ENCODE assay signal across 18 mouse cellular contexts in genomic region chr1:126547979-126548378, GRCm38 (mm10).
DNase-seq lines count a peak whose midpoint lies in the region; ATAC-seq and TF ChIP-seq lines count a peak whose summit lies in the region.
"Had no signal": no experiment of that assay in that cellular context is flagged by ENCODE, and none has a peak within 500 bp of the region (broad histone marks: within the 10 kb centered on the region; RNA-seq: fewer than 3 reads in every experiment).

No protein-coding gene starts in this region.

- H3K9me3 ChIP-seq in hindbrain, embryonic 13.5 days, result no peaks in the 10 kb centered on the region
- no peaks in the 10 kb centered on the region for H3K9me3 ChIP-seq in hindbrain, embryonic 14.5 days (ENCODE audit: control insufficient read depth, low read length)
- no peaks in the 10 kb centered on the region for H3K9me3 ChIP-seq in midbrain, embryonic 13.5 days
- no peaks in the 10 kb centered on the region for H3K9me3 ChIP-seq in midbrain, postnatal 0 days (ENCODE audit: low read length)
- H3K9me3 ChIP-seq in neural tube, embryonic 15.5 days (replicated peaks), result no peaks in the 10 kb centered on the region
- H3K9me3 ChIP-seq in kidney, embryonic 15.5 days (replicated peaks), result no peaks in the 10 kb centered on the region
- H3K9me3 ChIP-seq: embryonic facial prominence, embryonic 13.5 days; heart, embryonic 12.5 days; hindbrain, embryonic 10.5 days had no signal

- WGBS in hindbrain, embryonic 13.5 days, result 56% methylated on average over 7 of the region's 7 CpGs
- WGBS in hindbrain, embryonic 14.5 days, result 67% methylated on average over 7 of the region's 7 CpGs
- WGBS in midbrain, embryonic 13.5 days, result 75% methylated on average over 7 of the region's 7 CpGs
- WGBS in midbrain, postnatal 0 days, result 61% methylated on average over 7 of the region's 7 CpGs
- 50% methylated on average over 7 of the region's 7 CpGs for WGBS in neural tube, embryonic 15.5 days
- 76% methylated on average over 7 of the region's 7 CpGs for WGBS in kidney, embryonic 15.5 days

- no peak for TF ChIP-seq CTCF in midbrain, postnatal 0 days (IDR thresholded peaks at IDR 0.05)

- no peak; the same call in 1 of the 2 replicates for ATAC-seq in hindbrain, embryonic 13.5 days (ENCODE audit: low FRiP score)
- no peak for ATAC-seq in hindbrain, embryonic 14.5 days (ENCODE audit: low FRiP score)
- 0 out of 2 replicates have a peak, but pooled peaks have one; percentile 20 for ATAC-seq in midbrain, embryonic 13.5 days
- ATAC-seq in midbrain, postnatal 0 days (ENCODE audit: low FRiP score), result no peak
- ATAC-seq in neural tube, embryonic 15.5 days (ENCODE audit: low FRiP score), result no peak; the same call in 1 of the 2 replicates
- ATAC-seq in kidney, embryonic 15.5 days (replicated peaks; ENCODE audit: low FRiP score), result no peak
- ATAC-seq: forebrain, embryonic 14.5 days; inflammation-experienced regulatory T-cells, adult 6 months had no signal

- no peaks in the 10 kb centered on the region for H3K36me3 ChIP-seq in hindbrain, embryonic 13.5 days
- no peaks in the 10 kb centered on the region for H3K36me3 ChIP-seq in hindbrain, embryonic 14.5 days (replicated peaks; ENCODE audit: control insufficient read depth, insufficient read depth)
- H3K36me3 ChIP-seq in midbrain, embryonic 13.5 days, result no peaks in the 10 kb centered on the region
- H3K36me3 ChIP-seq in midbrain, postnatal 0 days (ENCODE audit: insufficient read depth, low read length), result no peaks in the 10 kb centered on the region
- no peaks in the 10 kb centered on the region for H3K36me3 ChIP-seq in neural tube, embryonic 15.5 days
- no peaks in the 10 kb centered on the region for H3K36me3 ChIP-seq in kidney, embryonic 15.5 days
- H3K36me3 ChIP-seq: embryonic facial prominence, embryonic 13.5 days; heart, embryonic 12.5 days; hindbrain, embryonic 10.5 days had no signal

- DNase-seq in hindbrain, embryonic 14.5 days (ENCODE audit: low spot score), result no peak
- no peak for DNase-seq in midbrain, postnatal 0 days (ENCODE audit: low spot score)
- peak; percentile 16 for DNase-seq in fat pad, adult 2 months (ENCODE audit: extremely low read depth, low read depth, low spot score)
- DNase-seq in gastrocnemius, adult 8-10 months (ENCODE audit: low spot score in 2 of 2), result no peak
- DNase-seq: adrenal gland, postnatal 10 days; cerebellum, adult 18-20 months; cerebellum, adult 9-11 months; cerebellum, postnatal 36 days; gastrocnemius, postnatal 10 days had no signal

- H3K4me2 ChIP-seq in hindbrain, embryonic 13.5 days, result no peak overlapping the region
- no peak overlapping the region for H3K4me2 ChIP-seq in hindbrain, embryonic 14.5 days (replicated peaks)
- no peak overlapping the region for H3K4me2 ChIP-seq in midbrain, embryonic 13.5 days (replicated peaks)
- no peak overlapping the region for H3K4me2 ChIP-seq in midbrain, postnatal 0 days (ENCODE audit: low read depth, low read length, poor library complexity, severe bottlenecking)
- peak overlapping the region; percentile 28; the same call in 1 of the 2 replicates for H3K4me2 ChIP-seq in neural tube, embryonic 15.5 days
- no peak overlapping the region for H3K4me2 ChIP-seq in kidney, embryonic 15.5 days
- H3K4me2 ChIP-seq: embryonic facial prominence, embryonic 13.5 days; heart, embryonic 12.5 days had no signal

- H3K4me1 ChIP-seq in hindbrain, embryonic 13.5 days (replicated peaks), result peaks cover 14% of the 10 kb centered on the region
- no peaks in the 10 kb centered on the region for H3K4me1 ChIP-seq in hindbrain, embryonic 14.5 days (replicated peaks; ENCODE audit: control insufficient read depth, insufficient read depth, low read length)
- H3K4me1 ChIP-seq in midbrain, embryonic 13.5 days (replicated peaks), result peaks cover 8% of the 10 kb centered on the region
- H3K4me1 ChIP-seq in midbrain, postnatal 0 days (ENCODE audit: insufficient read depth, low read length), result no peaks in the 10 kb centered on the region
- H3K4me1 ChIP-seq in neural tube, embryonic 15.5 days, result peaks cover 9% of the 10 kb centered on the region
- H3K4me1 ChIP-seq in kidney, embryonic 15.5 days, result no peaks in the 10 kb centered on the region
- H3K4me1 ChIP-seq: heart, embryonic 12.5 days; hindbrain, embryonic 10.5 days had no signal

- no peak overlapping the region for H3K4me3 ChIP-seq in hindbrain, embryonic 13.5 days
- H3K4me3 ChIP-seq in hindbrain, embryonic 14.5 days (replicated peaks; ENCODE audit: low read length), result no peak overlapping the region
- H3K4me3 ChIP-seq in midbrain, embryonic 13.5 days (replicated peaks), result no peak overlapping the region
- H3K4me3 ChIP-seq in midbrain, postnatal 0 days (ENCODE audit: low read depth, low read length), result no peak overlapping the region
- no peak overlapping the region for H3K4me3 ChIP-seq in neural tube, embryonic 15.5 days (replicated peaks)
- H3K4me3 ChIP-seq in kidney, embryonic 15.5 days (replicated peaks), result no peak overlapping the region
- H3K4me3 ChIP-seq: embryonic facial prominence, embryonic 13.5 days; heart, embryonic 12.5 days; hindbrain, embryonic 10.5 days had no signal

- no peaks in the 10 kb centered on the region for H3K27me3 ChIP-seq in hindbrain, embryonic 13.5 days
- H3K27me3 ChIP-seq in hindbrain, embryonic 14.5 days (ENCODE audit: control insufficient read depth, insufficient read depth, low read length), result no peaks in the 10 kb centered on the region
- H3K27me3 ChIP-seq in midbrain, embryonic 13.5 days, result no peaks in the 10 kb centered on the region
- no peaks in the 10 kb centered on the region for H3K27me3 ChIP-seq in midbrain, postnatal 0 days (ENCODE audit: insufficient read depth, low read length)
- H3K27me3 ChIP-seq in neural tube, embryonic 15.5 days (replicated peaks), result no peaks in the 10 kb centered on the region
- no peaks in the 10 kb centered on the region for H3K27me3 ChIP-seq in kidney, embryonic 15.5 days
- H3K27me3 ChIP-seq: embryonic facial prominence, embryonic 13.5 days; heart, embryonic 12.5 days had no signal

- no peak overlapping the region for H3K9ac ChIP-seq in hindbrain, embryonic 13.5 days
- H3K9ac ChIP-seq in hindbrain, embryonic 14.5 days, result no peak overlapping the region
- H3K9ac ChIP-seq in midbrain, embryonic 13.5 days (replicated peaks), result no peak overlapping the region
- H3K9ac ChIP-seq in midbrain, postnatal 0 days (replicated peaks; ENCODE audit: low read length, poor library complexity, severe bottlenecking), result no peak overlapping the region
- no peak overlapping the region for H3K9ac ChIP-seq in neural tube, embryonic 15.5 days (replicated peaks)
- no peak overlapping the region for H3K9ac ChIP-seq in kidney, embryonic 15.5 days
- H3K9ac ChIP-seq: embryonic facial prominence, embryonic 13.5 days; heart, embryonic 12.5 days had no signal

- H3K27ac ChIP-seq in hindbrain, embryonic 13.5 days, result peak overlapping the region; percentile 50
- H3K27ac ChIP-seq in hindbrain, embryonic 14.5 days, result no peak overlapping the region
- no peak overlapping the region for H3K27ac ChIP-seq in midbrain, embryonic 13.5 days
- H3K27ac ChIP-seq in midbrain, postnatal 0 days (ENCODE audit: low read depth, low read length), result no peak overlapping the region
- H3K27ac ChIP-seq in neural tube, embryonic 15.5 days (replicated peaks), result no peak overlapping the region
- H3K27ac ChIP-seq in kidney, embryonic 15.5 days, result no peak overlapping the region
- H3K27ac ChIP-seq: embryonic facial prominence, embryonic 13.5 days; hindbrain, embryonic 10.5 days had no signal
